Mouse (Mus musculus): ENCODE results near the gene Gm21093.
"Not testable (repeated sequence)": the region's sequence is repeated elsewhere in the genome, so short reads cannot be mapped to it uniquely, and the experiment has no call there.

Gm21093 gene

GRCm38 (mm10) chr4:42034626-42035025 lies at the start of gene Gm21093:
Gm21093 (minus strand) TSS chr4:42034726.
- not testable (repeated sequence) for DNase-seq (ENCODE audit: low spot score in 2 of 2)

Data from frontal cortex, postnatal 14 days (tissue).